Mouse (Mus musculus) lung, embryonic 14.5 days (tissue): ENCODE results near the gene Fam213b. TPM values are rescaled to one million over a fixed set of nuclear protein-coding genes. Genes with fewer than 3 reads are reported as not detected.

Experiments
- ATAC-seq: fragments of 200-750 bp; cut with Nextera tagmentation; 2 replicates; pipeline ENCODE4 v1.8.0; 2017; ENCODE audit warnings: mild to moderate bottlenecking, moderate TSS enrichment, moderate library complexity; ENCODE audit not compliant: insufficient read depth
- DNase-seq: peaks from one replicate; pipeline ENCODE4 v3.0.0-alpha.2; 2015
- H3K27ac ChIP-seq: fragments of 300-500 bp; sonication (generic); 2 replicates; pipeline ENCODE4 v1.5.1; 2014; ENCODE audit warnings: low read depth, mild to moderate bottlenecking, moderate library complexity
- H3K27me3 ChIP-seq: fragments of 300-500 bp; sonication (generic); 2 replicates; pipeline ENCODE4 v1.6.1; 2014; ENCODE audit warnings: low read length, control low read depth; ENCODE audit not compliant: insufficient read depth
- H3K36me3 ChIP-seq: fragments of 300-500 bp; sonication (generic); 2 replicates; pipeline ENCODE4 v1.6.1; 2014; ENCODE audit warnings: control low read depth; ENCODE audit not compliant: insufficient read depth
- H3K4me1 ChIP-seq: fragments of 300-500 bp; sonication (generic); 2 replicates; pipeline ENCODE4 v1.6.1; 2014; ENCODE audit warnings: antibody characterized with exemption, control low read depth; ENCODE audit not compliant: insufficient read depth
- H3K4me2 ChIP-seq: fragments of 300-500 bp; sonication (generic); 2 replicates; pipeline ENCODE4 v1.6.1; 2014; ENCODE audit warnings: mild to moderate bottlenecking
- H3K4me3 ChIP-seq: fragments of 300-500 bp; sonication (generic); 2 replicates; pipeline ENCODE4 v1.5.1; 2014; ENCODE audit warnings: low read depth, low read length
- H3K9ac ChIP-seq: fragments of 300-500 bp; sonication (generic); 2 replicates; pipeline ENCODE4 v1.6.1; 2014
- H3K9me3 ChIP-seq: fragments of 300-500 bp; sonication (generic); 2 replicates; pipeline ENCODE4 v1.6.1; 2016; ENCODE audit warnings: low read depth, low read length, control low read depth
- CTCF ChIP-seq: IDR thresholded peaks from 2 replicates; pipeline ENCODE4 v1.5.1; 2016; ENCODE audit warnings: antibody characterized with exemption, low read depth
- WGBS: fragments of 180-500 bp; shearing (Covaris S2); extraction: QIAGEN DNeasy Blood & Tissue Kit; methylation state at CpG from one replicate; pipeline ENCODE4 v1.1.7; 2014; 5-methylcytosine and 5-hydroxymethylcytosine counted together
- polyA plus RNA-seq: library from polyadenylated mRNA; unstranded; fragments of >200 nt; fragmentation: Nextera tagmentation; extraction: Ambion mirVana; gene quantifications from 2 replicates; pipeline ENCODE4 v1.2.1, GENCODE M21; 2014

The Fam213b gene
- polyA plus RNA-seq, 1 experiment from 2014 or later = 39.9 TPM

- Histone ChIP-seq H3K4me2 (peak overlapping the region; percentile 93), H3K27me3 (peaks cover 39% of the 10 kb centered on the region), H3K4me3 (no peak overlapping the region), H3K27ac (no peak overlapping the region), H3K4me1 (no peaks in the 10 kb centered on the region), H3K9me3 (no peaks in the 10 kb centered on the region), H3K36me3 (no peaks in the 10 kb centered on the region), H3K9ac (no peak overlapping the region)
- no peak for DNase-seq
- 85% methylated on average over 7 of the region's 7 CpGs for WGBS
- TF ChIP-seq CTCF = no peak; the same call in 1 of the 2 replicates
- ATAC-seq = no peak
Measured at GRCm38 (mm10) chr4:154856882-154857281, 42.1 kb downstream of the Fam213b start.

GRCm38 (mm10) chr4:154856480-154856837 lies 42.5 kb downstream of the Fam213b start:
- peak overlapping the region; percentile 48 for H3K9ac ChIP-seq
- H3K27me3 ChIP-seq = peaks cover 39% of the 10 kb centered on the region
- peak overlapping the region; percentile 49 for H3K4me3 ChIP-seq
- no peak overlapping the region for H3K27ac ChIP-seq
- peak overlapping the region; percentile 93 for H3K4me2 ChIP-seq
- no peaks in the 10 kb centered on the region for H3K9me3 ChIP-seq
- no peak for TF ChIP-seq CTCF
- WGBS = 13% methylated on average over 9 of the region's 9 CpGs
- DNase-seq (no peak), ATAC-seq (no peak; the same call in 1 of the 2 replicates)
- no peaks in the 10 kb centered on the region for H3K4me1 ChIP-seq
- H3K36me3 ChIP-seq = no peaks in the 10 kb centered on the region

- Histone ChIP-seq H3K27ac (no peak overlapping the region), H3K4me1 (no peaks in the 10 kb centered on the region), H3K27me3 (peaks cover 39% of the 10 kb centered on the region), H3K4me2 (peak overlapping the region; percentile 93), H3K4me3 (peak overlapping the region; percentile 49), H3K36me3 (no peaks in the 10 kb centered on the region), H3K9me3 (no peaks in the 10 kb centered on the region), H3K9ac (peak overlapping the region; percentile 48)
- WGBS = under 1% methylated on average over 102 of the region's 110 CpGs
- peak; percentile 91 for ATAC-seq
- TF ChIP-seq CTCF = peak; percentile 69
- peak; percentile 89 for DNase-seq
Measured at GRCm38 (mm10) chr4:154855721-154856479, 43.0 kb downstream of the Fam213b start.

GRCm38 (mm10) chr4:154854676-154855345 lies 44.1 kb downstream of the Fam213b start:
- H3K27ac ChIP-seq = no peak overlapping the region
- no peaks in the 10 kb centered on the region for H3K36me3 ChIP-seq
- no peak overlapping the region for H3K4me2 ChIP-seq
- ATAC-seq (0 out of 2 replicates have a peak, but pooled peaks have one; percentile 14), DNase-seq (peak; percentile 34)
- no peaks in the 10 kb centered on the region for H3K4me1 ChIP-seq
- peaks cover 39% of the 10 kb centered on the region for H3K27me3 ChIP-seq
- no peaks in the 10 kb centered on the region for H3K9me3 ChIP-seq
- WGBS = 55% methylated on average over 12 of the region's 12 CpGs
- H3K9ac ChIP-seq = no peak overlapping the region
- H3K4me3 ChIP-seq = no peak overlapping the region
- TF ChIP-seq CTCF = no peak

- Histone ChIP-seq H3K36me3 (no peaks in the 10 kb centered on the region), H3K4me2 (no peak overlapping the region), H3K27me3 (peaks cover 39% of the 10 kb centered on the region), H3K9ac (no peak overlapping the region), H3K4me1 (no peaks in the 10 kb centered on the region), H3K4me3 (no peak overlapping the region), H3K9me3 (no peaks in the 10 kb centered on the region), H3K27ac (no peak overlapping the region)
- ATAC-seq (no peak), DNase-seq (no peak)
- 69% methylated on average over 4 of the region's 4 CpGs for WGBS
- TF ChIP-seq CTCF = no peak
Measured at GRCm38 (mm10) chr4:154853881-154854280, 45.1 kb downstream of the Fam213b start.

- Histone ChIP-seq H3K9me3 (no peaks in the 10 kb centered on the region), H3K4me1 (no peaks in the 10 kb centered on the region), H3K27me3 (peaks cover 38% of the 10 kb centered on the region), H3K9ac (no peak overlapping the region), H3K27ac (no peak overlapping the region), H3K4me2 (no peak overlapping the region), H3K4me3 (no peak overlapping the region), H3K36me3 (no peaks in the 10 kb centered on the region)
- WGBS = 96% methylated on average over 1 of the region's 1 CpGs
- no peak for TF ChIP-seq CTCF
- no peak for DNase-seq
- ATAC-seq = no peak
Measured at GRCm38 (mm10) chr4:154852696-154853095, 46.2 kb downstream of the Fam213b start.

Other genes with a start within 250 kb of the Fam213b start
- gene Actrt2, start 231.3 kb downstream of the Fam213b start, polyA plus RNA-seq = not detected in 2 replicates
- 0.12 and 0.30 TPM in 2 replicates for gene Ttc34, start 61.7 kb downstream of the Fam213b start, polyA plus RNA-seq
- 0.13 and 0.19 TPM in 2 replicates for gene Mmel1, start 29.6 kb downstream of the Fam213b start, polyA plus RNA-seq
- gene Tnfrsf14, start 29.4 kb upstream of the Fam213b start, polyA plus RNA-seq = 0.78 and 0.85 TPM in 2 replicates
- 0.14 and 0.15 TPM in 2 replicates for gene Hes5, start 61.8 kb upstream of the Fam213b start, polyA plus RNA-seq
- 49.3 and 51.0 TPM in 2 replicates for gene Pank4, start 65.0 kb upstream of the Fam213b start, polyA plus RNA-seq
- gene Plch2, start 157.6 kb upstream of the Fam213b start, polyA plus RNA-seq = 5.2 and 6.7 TPM in 2 replicates
- gene Pex10, start 167.9 kb upstream of the Fam213b start, polyA plus RNA-seq = 7.0 and 9.4 TPM in 2 replicates
- 160 and 177 TPM in 2 replicates for gene Rer1, start 187.2 kb upstream of the Fam213b start, polyA plus RNA-seq
- gene Morn1, start 187.4 kb upstream of the Fam213b start, polyA plus RNA-seq = 5.2 TPM in 2 replicates